Comparison of ENCODE assay signal across 12 mouse cellular contexts in genomic region chr13:60417015-60417414, GRCm38 (mm10).
DNase-seq lines count a peak whose midpoint lies in the region; ATAC-seq and TF ChIP-seq lines count a peak whose summit lies in the region.
"Had no signal": no experiment of that assay in that cellular context is flagged by ENCODE, and none has a peak within 500 bp of the region (broad histone marks: within the 10 kb centered on the region; RNA-seq: fewer than 3 reads in every experiment).

No protein-coding gene starts in this region.

- no peak overlapping the region for H3K9ac ChIP-seq in heart, postnatal 0 days (replicated peaks; ENCODE audit: low read depth, low read length)
- 0 out of 2 replicates have a peak overlapping the region, but pooled peaks have one; percentile 38 for H3K9ac ChIP-seq in stomach, embryonic 16.5 days (ENCODE audit: low read length)
- H3K9ac ChIP-seq: hindbrain, embryonic 15.5 days; kidney, embryonic 15.5 days had no signal

- TF ChIP-seq POLR2A in kidney, adult 2 months (IDR thresholded peaks at IDR 0.05; ENCODE audit: low read depth, low read length): no peak

- no peak for TF ChIP-seq CTCF in kidney, adult 2 months (conservative IDR thresholded peaks at IDR 0.05; ENCODE audit: insufficient read depth, insufficient read length, low read depth, low read length)
- no peak for TF ChIP-seq CTCF in heart, postnatal 0 days (IDR thresholded peaks at IDR 0.05; ENCODE audit: low read depth)

- 85% methylated on average over 8 of the region's 8 CpGs for WGBS in kidney, adult 2 months
- 78% methylated on average over 8 of the region's 8 CpGs for WGBS in heart, postnatal 0 days
- 81% methylated on average over 8 of the region's 8 CpGs for WGBS in stomach, embryonic 16.5 days

- H3K27me3 ChIP-seq in kidney, adult 2 months (replicated peaks; ENCODE audit: control insufficient read depth, insufficient read depth, low read length): no peaks in the 10 kb centered on the region
- no peaks in the 10 kb centered on the region for H3K27me3 ChIP-seq in heart, postnatal 0 days (ENCODE audit: control insufficient read depth, insufficient read depth, low read length)
- H3K27me3 ChIP-seq in stomach, embryonic 16.5 days (ENCODE audit: control insufficient read depth, insufficient read depth, low read length): no peaks in the 10 kb centered on the region
- H3K27me3 ChIP-seq: kidney, embryonic 15.5 days had no signal

- no peak for TF ChIP-seq EP300 in heart, postnatal 0 days (IDR thresholded peaks at IDR 0.05; ENCODE audit: low read depth)

- H3K4me1 ChIP-seq in kidney, adult 2 months (ENCODE audit: control insufficient read depth, insufficient read depth, low read length): no peaks in the 10 kb centered on the region
- H3K4me1 ChIP-seq in heart, postnatal 0 days (ENCODE audit: control insufficient read depth, insufficient read depth): peaks cover 4% of the 10 kb centered on the region; the same call in 1 of the 2 replicates
- H3K4me1 ChIP-seq in stomach, embryonic 16.5 days (ENCODE audit: control insufficient read depth, insufficient read depth, low read length): peaks cover 17% of the 10 kb centered on the region

- H3K36me3 ChIP-seq in kidney, adult 2 months (ENCODE audit: control insufficient read depth, insufficient read depth, low read length): no peaks in the 10 kb centered on the region
- no peaks in the 10 kb centered on the region for H3K36me3 ChIP-seq in heart, postnatal 0 days (replicated peaks; ENCODE audit: control insufficient read depth, insufficient read depth, low read length)
- H3K36me3 ChIP-seq in stomach, embryonic 16.5 days (ENCODE audit: control insufficient read depth, insufficient read depth, low read length): no peaks in the 10 kb centered on the region
- H3K36me3 ChIP-seq: hindbrain, embryonic 15.5 days; kidney, embryonic 15.5 days had no signal

- DNase-seq in gastrocnemius, adult 18-20 months (ENCODE audit: low spot score): peak; percentile 27
- no peak for DNase-seq in gastrocnemius, adult 8-10 months (ENCODE audit: low spot score in 2 of 2)
- DNase-seq in kidney, adult 2 months: no peak
- DNase-seq in kidney, postnatal 10 days: no peak
- DNase-seq in heart, postnatal 0 days (ENCODE audit: low spot score): peak; percentile 27
- DNase-seq in lung, adult 18-20 months: no peak
- DNase-seq in cerebellum, postnatal 10 days: no peak
- DNase-seq: cerebellum, postnatal 36 days; liver had no signal

- ATAC-seq in heart, postnatal 0 days (ENCODE audit: insufficient read depth, low read depth): no peak
- no peak for ATAC-seq in stomach, embryonic 16.5 days (ENCODE audit: insufficient read depth, low FRiP score)

- H3K27ac ChIP-seq in kidney, adult 2 months (ENCODE audit: insufficient read depth, low read depth, low read length): 0 out of 2 replicates have a peak overlapping the region, but pooled peaks have one; percentile 39
- peak overlapping the region; percentile 50 for H3K27ac ChIP-seq in heart, postnatal 0 days (ENCODE audit: low read depth)
- peak overlapping the region; percentile 83 for H3K27ac ChIP-seq in stomach, embryonic 16.5 days (ENCODE audit: low read length)
- H3K27ac ChIP-seq: hindbrain, embryonic 15.5 days; kidney, embryonic 15.5 days had no signal

- H3K4me2 ChIP-seq in heart, postnatal 0 days (ENCODE audit: low read depth, low read length): no peak overlapping the region
- H3K4me2 ChIP-seq in stomach, embryonic 16.5 days (ENCODE audit: low read depth, low read length): no peak overlapping the region
- H3K4me2 ChIP-seq: hindbrain, embryonic 15.5 days; kidney, embryonic 15.5 days had no signal

- no peak overlapping the region for H3K4me3 ChIP-seq in kidney, adult 2 months (ENCODE audit: insufficient read depth, low read depth, low read length)
- H3K4me3 ChIP-seq in heart, postnatal 0 days (ENCODE audit: low read depth, low read length): no peak overlapping the region
- no peak overlapping the region for H3K4me3 ChIP-seq in stomach, embryonic 16.5 days (replicated peaks; ENCODE audit: low read length)
- H3K4me3 ChIP-seq: hindbrain, embryonic 15.5 days; kidney, embryonic 15.5 days had no signal

- H3K9me3 ChIP-seq in heart, postnatal 0 days (replicated peaks; ENCODE audit: control insufficient read depth, low read length): no peaks in the 10 kb centered on the region
- H3K9me3 ChIP-seq in stomach, embryonic 16.5 days (replicated peaks; ENCODE audit: control insufficient read depth, low read length): no peaks in the 10 kb centered on the region
- H3K9me3 ChIP-seq: hindbrain, embryonic 15.5 days; kidney, embryonic 15.5 days had no signal

Comparison
In these comparisons a context has a peak if more than half of its experiments do, and no peak if none do; other contexts are left out.
1. DNase-seq: peak in gastrocnemius, adult 18-20 months (single experiment) and heart, postnatal 0 days (single experiment); none in gastrocnemius, adult 8-10 months (0 of 2), kidney, adult 2 months (single experiment), kidney, postnatal 10 days (single experiment), lung, adult 18-20 months (0 of 2) and cerebellum, postnatal 10 days (0 of 2).
2. Peak in every context shown above with its lines, with median percentiles within 50 percentile points of each other: H3K27ac ChIP-seq.